Mouse (Mus musculus) left cerebral cortex, adult 11 months (tissue): Measurements from ENCODE around the gene Cfap221.

Experiments used
- DNase-seq: peaks from one replicate; pipeline ENCODE4 v3.0.0; 2022; ENCODE audit warnings: low spot score

Gene Cfap221

GRCm38 (mm10) chr1:119996798-119997581, at the start of gene Cfap221:
Cfap221 (minus strand) TSS chr1:119997234.
- DNase-seq: peak; percentile 27

GRCm38 (mm10) chr1:120044584-120044983, 47.5 kb upstream of the Cfap221 start:
- DNase-seq: no peak

GRCm38 (mm10) chr1:120042421-120042820, 45.4 kb upstream of the Cfap221 start:
- no peak for DNase-seq

- no peak for DNase-seq
Measured at GRCm38 (mm10) chr1:120038594-120038993, 41.6 kb upstream of the Cfap221 start.

GRCm38 (mm10) chr1:120037021-120037683, 40.1 kb upstream of the Cfap221 start:
- no peak for DNase-seq

GRCm38 (mm10) chr1:120035456-120036034, 38.5 kb upstream of the Cfap221 start:
- no peak for DNase-seq

- DNase-seq: no peak
Measured at GRCm38 (mm10) chr1:120034793-120035192, 37.8 kb upstream of the Cfap221 start.

GRCm38 (mm10) chr1:120033469-120033854, 36.4 kb upstream of the Cfap221 start:
- DNase-seq: no peak

- DNase-seq: peak; percentile 47
Measured at GRCm38 (mm10) chr1:120032804-120033468, 35.9 kb upstream of the Cfap221 start.

GRCm38 (mm10) chr1:120030474-120030873, 33.4 kb upstream of the Cfap221 start:
- no peak for DNase-seq

GRCm38 (mm10) chr1:120027693-120028092, 30.7 kb upstream of the Cfap221 start:
- no peak for DNase-seq

GRCm38 (mm10) chr1:120025050-120025439, 28.0 kb upstream of the Cfap221 start:
- DNase-seq: no peak

- no peak for DNase-seq
Measured at GRCm38 (mm10) chr1:120024331-120025049, 27.5 kb upstream of the Cfap221 start.

- DNase-seq: no peak
Measured at GRCm38 (mm10) chr1:120021951-120022350, 24.9 kb upstream of the Cfap221 start.

GRCm38 (mm10) chr1:120020322-120020897, 23.4 kb upstream of the Cfap221 start:
- no peak for DNase-seq

- DNase-seq: no peak
Measured at GRCm38 (mm10) chr1:120019428-120019827, 22.4 kb upstream of the Cfap221 start.

GRCm38 (mm10) chr1:120018900-120019299, 21.9 kb upstream of the Cfap221 start:
- DNase-seq: no peak

GRCm38 (mm10) chr1:120016240-120016639, 19.2 kb upstream of the Cfap221 start:
- DNase-seq: no peak

GRCm38 (mm10) chr1:120013111-120013510, 16.1 kb upstream of the Cfap221 start:
- DNase-seq: no peak

- no peak for DNase-seq
Measured at GRCm38 (mm10) chr1:120012638-120013037, 15.6 kb upstream of the Cfap221 start.

- DNase-seq: no peak
Measured at GRCm38 (mm10) chr1:120007851-120008588, 11.0 kb upstream of the Cfap221 start.
